Mouse (Mus musculus) CH12.LX (cell line): ENCODE data around the gene Ttc7b.

Experiments
- CHD2 ChIP-seq: IDR thresholded peaks from 2 replicates; pipeline ENCODE4 v1.6.1; 2011; ENCODE audit warnings: low read length, improper control_type of control experiment
- CTCF ChIP-seq, 2 experiments: IDR thresholded peaks in 1 of 2; conservative IDR thresholded peaks in 1 of 2; 2 replicates each; pipeline ENCODE4 v1.5.1; 2011 to 2012; ENCODE audit warnings: low read depth in 2 of 2, low read length in 2 of 2, improper control_type of control experiment in 1 of 2, inconsistent platforms in 1 of 2, mild to moderate bottlenecking in 1 of 2, moderate library complexity in 1 of 2
- ELF1 ChIP-seq: IDR thresholded peaks from 2 replicates; pipeline ENCODE4 v1.6.1; 2014; ENCODE audit warnings: low read depth, mild to moderate bottlenecking, inconsistent platforms, low read length, improper control_type of control experiment
- EP300 ChIP-seq: IDR thresholded peaks from 2 replicates; pipeline ENCODE4 v1.6.1; 2011; ENCODE audit warnings: low read length, improper control_type of control experiment
- ETS1 ChIP-seq: conservative IDR thresholded peaks from 2 replicates; pipeline ENCODE4 v1.6.1; 2012; ENCODE audit warnings: low read depth, mild to moderate bottlenecking, inconsistent platforms, low read length, improper control_type of control experiment, moderate library complexity
- HCFC1 ChIP-seq: IDR thresholded peaks from 2 replicates; pipeline ENCODE4 v1.6.1; 2012; ENCODE audit warnings: low read depth, mild to moderate bottlenecking, inconsistent platforms, low read length, improper control_type of control experiment
- MAZ ChIP-seq: IDR thresholded peaks from 2 replicates; pipeline ENCODE4 v1.6.1; 2012; ENCODE audit warnings: low read depth, mild to moderate bottlenecking, inconsistent platforms, low read length, improper control_type of control experiment, moderate library complexity
- NELFE ChIP-seq: IDR thresholded peaks from 2 replicates; pipeline ENCODE4 v1.6.1; 2011; ENCODE audit warnings: low read depth, low read length, improper control_type of control experiment
- POLR2A ChIP-seq: IDR thresholded peaks from 2 replicates; pipeline ENCODE4 v1.6.1; 2011; ENCODE audit warnings: low read depth, mild to moderate bottlenecking, improper control_type of control experiment, low read length
- TBP ChIP-seq: conservative IDR thresholded peaks from 2 replicates; pipeline ENCODE4 v1.6.1; 2011; ENCODE audit warnings: low read depth, low read length, improper control_type of control experiment
- ZC3H11A ChIP-seq: IDR thresholded peaks from 2 replicates; pipeline ENCODE4 v1.6.1; 2012; ENCODE audit warnings: low read depth, mild to moderate bottlenecking, inconsistent platforms, low read length, improper control_type of control experiment
- ZMIZ1 ChIP-seq: IDR thresholded peaks from 2 replicates; pipeline ENCODE4 v1.6.1; 2012; ENCODE audit warnings: low read depth, mild to moderate bottlenecking, inconsistent platforms, low read length, improper control_type of control experiment
- ZNF384 ChIP-seq: IDR thresholded peaks from 2 replicates; pipeline ENCODE4 v1.6.1; 2012; ENCODE audit warnings: low read depth, low read length, improper control_type of control experiment, inconsistent platforms

DNA sequence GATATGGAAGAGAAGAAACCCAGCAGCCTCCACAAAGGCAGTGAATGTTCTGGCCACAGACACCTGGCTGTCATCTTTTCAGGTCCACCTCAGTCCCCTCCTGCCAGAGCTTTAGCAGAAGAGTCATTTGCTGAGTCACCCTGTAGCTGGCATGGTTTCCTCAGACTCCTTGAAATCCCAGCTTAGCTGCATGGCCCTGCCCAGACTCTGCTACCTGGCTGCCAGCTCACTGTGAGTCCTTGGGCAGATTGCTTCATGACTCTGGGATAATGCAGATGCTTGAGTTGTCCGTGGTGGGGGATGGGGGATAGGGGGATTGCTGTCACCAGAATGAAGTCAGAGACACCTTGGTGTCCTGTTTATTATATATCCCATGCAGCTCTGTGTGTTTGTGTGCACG, 247.6 kb downstream of the Ttc7b start:
- TF ChIP-seq CTCF (conservative IDR thresholded peaks at IDR 0.05 in 1 of 2, IDR thresholded peaks at IDR 0.05 in 1 of 2; ENCODE audit: low read depth in 2 of 2, low read length in 2 of 2) (no peak), NELFE (no peak), ZNF384 (no peak), HCFC1 (no peak), MAZ (no peak), POLR2A (no peak), EP300 (no peak), TBP (no peak), CHD2 (no peak), ZMIZ1 (no peak), ZC3H11A (no peak), ETS1 (no peak), ELF1 (no peak)
